Mouse (Mus musculus) lung, embryonic 15.5 days (tissue): ENCODE measurements around the gene Trim50. TPM values are rescaled to one million over a fixed set of nuclear protein-coding genes. Genes with fewer than 3 reads are reported as not detected.

Source experiments
- ATAC-seq: fragments of 200-750 bp; cut with Nextera tagmentation; 2 replicates; pipeline ENCODE4 v1.8.0; 2017; ENCODE audit warnings: moderate number of reproducible peaks, borderline replicate concordance; ENCODE audit not compliant: low FRiP score, low TSS enrichment; ENCODE audit errors: extremely low read depth
- H3K27ac ChIP-seq: fragments of 300-500 bp; sonication (generic); 2 replicates; pipeline ENCODE4 v1.5.1; 2015; ENCODE audit warnings: moderate library complexity, mild to moderate bottlenecking, inconsistent platforms
- H3K27me3 ChIP-seq: fragments of 300-500 bp; sonication (generic); 2 replicates; pipeline ENCODE4 v1.6.1; 2015; ENCODE audit warnings: inconsistent platforms
- H3K36me3 ChIP-seq: fragments of 300-500 bp; sonication (generic); 2 replicates; pipeline ENCODE4 v1.6.1; 2015; ENCODE audit warnings: inconsistent platforms
- H3K4me1 ChIP-seq: fragments of 300-500 bp; sonication (generic); 2 replicates; pipeline ENCODE4 v1.6.1; 2015; ENCODE audit warnings: inconsistent platforms
- H3K4me2 ChIP-seq: fragments of 300-500 bp; sonication (generic); 2 replicates; pipeline ENCODE4 v1.6.1; 2015; ENCODE audit warnings: inconsistent platforms, mild to moderate bottlenecking, moderate library complexity
- H3K4me3 ChIP-seq: fragments of 300-500 bp; sonication (generic); 2 replicates; pipeline ENCODE4 v1.5.1; 2015; ENCODE audit warnings: mild to moderate bottlenecking, inconsistent platforms
- H3K9ac ChIP-seq: fragments of 300-500 bp; sonication (generic); 2 replicates; pipeline ENCODE4 v1.6.1; 2015; ENCODE audit warnings: inconsistent platforms
- H3K9me3 ChIP-seq: fragments of 300-500 bp; sonication (generic); 2 replicates; pipeline ENCODE4 v1.6.1; 2016; ENCODE audit warnings: inconsistent platforms
- WGBS: fragments of 180-500 bp; shearing (Covaris S2); methylation state at CpG from one replicate; pipeline ENCODE4 v1.1.7; 2015; 5-methylcytosine and 5-hydroxymethylcytosine counted together
- polyA plus RNA-seq: library from polyadenylated mRNA; unstranded; fragments of >200 nt; fragmentation: Nextera tagmentation; extraction: Ambion mirVana; gene quantifications from 2 replicates; pipeline ENCODE4 v1.2.1, GENCODE M21; 2015

Gene Trim50
- polyA plus RNA-seq, 1 experiment from 2014 or later, result not detected

- Histone ChIP-seq H3K9me3 (no peaks in the 10 kb centered on the region), H3K27ac (peak within 1 kb of the TSS; percentile 91), H3K4me2 (peak within 1 kb of the TSS; percentile 79), H3K4me3 (peak within 1 kb of the TSS; percentile 98), H3K9ac (peak within 1 kb of the TSS; percentile 76), H3K36me3 (peaks cover 31% of the 10 kb centered on the region), H3K4me1 (peaks cover 15% of the 10 kb centered on the region), H3K27me3 (no peaks in the 10 kb centered on the region)
- peak; percentile 71; the same call in 1 of the 2 replicates for ATAC-seq
- under 1% methylated on average over 63 of the region's 64 CpGs for WGBS
Observed at GRCm38 (mm10) chr5:135369787-135370654, 16.9 kb downstream of the Trim50 start, which contains the start of gene Nsun5. Nsun5 (plus strand) TSS chr5:135369953.

- Histone ChIP-seq H3K27ac (no peak overlapping the region), H3K9ac (no peak overlapping the region)
- ATAC-seq, result no peak
Observed at GRCm38 (mm10) chr5:135371195-135371594, 18.1 kb downstream of the Trim50 start.

GRCm38 (mm10) chr5:135373601-135374000 is 20.5 kb downstream of the Trim50 start:
- WGBS, result 98% methylated on average over 5 of the region's 5 CpGs
- Histone ChIP-seq H3K4me2 (no peak overlapping the region), H3K4me1 (peaks cover 15% of the 10 kb centered on the region), H3K9me3 (no peaks in the 10 kb centered on the region), H3K27ac (no peak overlapping the region), H3K9ac (no peak overlapping the region), H3K36me3 (peaks cover 62% of the 10 kb centered on the region), H3K27me3 (no peaks in the 10 kb centered on the region), H3K4me3 (no peak overlapping the region)
- ATAC-seq, result no peak

More at GRCm38 (mm10) chr5:135371195-135371594, 18.1 kb downstream of the Trim50 start:
- Histone ChIP-seq H3K9me3 (no peaks in the 10 kb centered on the region), H3K4me1 (peaks cover 15% of the 10 kb centered on the region), H3K4me3 (no peak overlapping the region), H3K4me2 (no peak overlapping the region), H3K36me3 (peaks cover 43% of the 10 kb centered on the region), H3K27me3 (no peaks in the 10 kb centered on the region)
- WGBS, result 91% methylated on average over 13 of the region's 13 CpGs

DNA sequence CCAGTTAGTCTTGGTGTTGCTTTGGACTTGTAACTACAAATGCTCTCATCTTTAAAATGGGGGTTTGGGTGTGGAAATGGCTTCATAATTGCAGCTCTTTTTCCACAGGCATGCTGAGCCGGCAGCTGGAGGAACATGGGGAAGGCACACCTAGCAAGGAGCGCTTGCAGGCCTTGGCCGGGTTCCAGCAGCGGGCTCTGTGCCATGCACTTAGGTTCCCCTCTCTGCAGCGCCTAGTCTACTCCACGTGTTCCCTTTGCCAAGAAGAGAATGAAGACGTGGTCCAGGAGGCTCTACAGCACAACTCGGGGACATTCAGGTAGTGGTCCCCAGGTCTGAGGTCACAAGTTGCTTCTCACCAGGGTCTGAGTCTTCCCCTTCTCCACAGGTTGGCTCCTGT is 22.1 kb downstream of the Trim50 start:
- no peak overlapping the region for H3K27ac ChIP-seq
- no peak overlapping the region for H3K4me2 ChIP-seq
- H3K27me3 ChIP-seq, result no peaks in the 10 kb centered on the region
- H3K9me3 ChIP-seq, result no peaks in the 10 kb centered on the region
- 50% methylated on average over 8 of the region's 8 CpGs for WGBS
- H3K4me1 ChIP-seq, result peaks cover 7% of the 10 kb centered on the region
- ATAC-seq, result 0 out of 2 replicates have a peak, but pooled peaks have one; percentile 17
- no peak overlapping the region for H3K4me3 ChIP-seq
- H3K36me3 ChIP-seq, result peaks cover 78% of the 10 kb centered on the region
- H3K9ac ChIP-seq, result no peak overlapping the region

- Histone ChIP-seq H3K9me3 (no peaks in the 10 kb centered on the region), H3K27me3 (no peaks in the 10 kb centered on the region), H3K9ac (no peak overlapping the region), H3K27ac (no peak overlapping the region), H3K36me3 (peaks cover 90% of the 10 kb centered on the region), H3K4me3 (no peak overlapping the region), H3K4me1 (no peaks in the 10 kb centered on the region; the same call in 1 of the 2 replicates), H3K4me2 (no peak overlapping the region)
- ATAC-seq, result no peak
- WGBS, result 47% methylated on average over 2 of the region's 2 CpGs
Observed at GRCm38 (mm10) chr5:135376341-135376740, 23.2 kb downstream of the Trim50 start.

GRCm38 (mm10) chr5:135380681-135381080 is 27.6 kb downstream of the Trim50 start:
- Histone ChIP-seq H3K36me3 (peaks cover 94% of the 10 kb centered on the region), H3K9ac (no peak overlapping the region), H3K4me3 (no peak overlapping the region), H3K27ac (no peak overlapping the region), H3K4me2 (no peak overlapping the region), H3K27me3 (no peaks in the 10 kb centered on the region), H3K9me3 (no peaks in the 10 kb centered on the region), H3K4me1 (no peaks in the 10 kb centered on the region)
- WGBS, result 93% methylated on average over 4 of the region's 4 CpGs
- no peak for ATAC-seq

DNA sequence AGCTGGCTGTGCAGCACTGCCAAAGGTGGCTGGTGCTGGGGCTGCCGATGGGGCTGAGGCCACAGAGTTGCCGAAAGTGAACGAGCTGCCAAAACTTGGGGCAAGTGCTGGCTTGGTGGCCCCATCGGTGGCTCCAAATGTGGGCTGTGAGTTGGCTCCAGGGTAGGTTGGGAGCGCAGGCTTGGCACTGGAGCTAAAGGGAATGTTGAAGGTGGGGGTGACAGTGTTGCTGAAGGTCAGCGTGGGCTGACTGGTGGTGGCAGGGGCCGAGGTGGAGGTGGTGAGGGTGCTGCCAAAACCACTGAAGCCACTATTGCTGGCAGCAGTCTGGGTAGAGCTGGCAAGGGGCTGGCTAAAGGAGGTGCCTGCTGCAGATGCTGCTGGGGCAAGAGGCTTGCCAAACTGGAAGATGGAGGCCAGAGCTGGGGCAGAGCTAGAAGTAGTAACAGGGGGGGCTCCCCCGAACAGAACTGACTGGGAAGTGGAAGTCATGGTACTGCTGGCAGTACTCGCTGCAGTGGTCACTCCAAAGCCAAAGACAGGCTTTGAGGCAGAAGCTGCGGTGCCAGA is 28.3 kb downstream of the Trim50 start:
- H3K4me2 ChIP-seq, result no peak overlapping the region

GRCm38 (mm10) chr5:135382746-135383145 is 29.7 kb downstream of the Trim50 start:
- no peaks in the 10 kb centered on the region for H3K9me3 ChIP-seq
- WGBS, result 82% methylated on average over 7 of the region's 7 CpGs
- no peaks in the 10 kb centered on the region for H3K4me1 ChIP-seq
- H3K36me3 ChIP-seq, result peaks cover 95% of the 10 kb centered on the region
- H3K4me3 ChIP-seq, result no peak overlapping the region
- no peak overlapping the region for H3K4me2 ChIP-seq
- no peaks in the 10 kb centered on the region for H3K27me3 ChIP-seq
- no peak overlapping the region for H3K27ac ChIP-seq
- ATAC-seq, result no peak
- no peak overlapping the region for H3K9ac ChIP-seq

More for the DNA sequence above, 28.3 kb downstream of the Trim50 start:
- Histone ChIP-seq H3K4me3 (no peak overlapping the region), H3K36me3 (peaks cover 90% of the 10 kb centered on the region), H3K9ac (no peak overlapping the region), H3K27me3 (no peaks in the 10 kb centered on the region), H3K9me3 (no peaks in the 10 kb centered on the region), H3K4me1 (no peaks in the 10 kb centered on the region), H3K27ac (no peak overlapping the region)
- 95% methylated on average over 10 of the region's 10 CpGs for WGBS
- ATAC-seq, result no peak

DNA sequence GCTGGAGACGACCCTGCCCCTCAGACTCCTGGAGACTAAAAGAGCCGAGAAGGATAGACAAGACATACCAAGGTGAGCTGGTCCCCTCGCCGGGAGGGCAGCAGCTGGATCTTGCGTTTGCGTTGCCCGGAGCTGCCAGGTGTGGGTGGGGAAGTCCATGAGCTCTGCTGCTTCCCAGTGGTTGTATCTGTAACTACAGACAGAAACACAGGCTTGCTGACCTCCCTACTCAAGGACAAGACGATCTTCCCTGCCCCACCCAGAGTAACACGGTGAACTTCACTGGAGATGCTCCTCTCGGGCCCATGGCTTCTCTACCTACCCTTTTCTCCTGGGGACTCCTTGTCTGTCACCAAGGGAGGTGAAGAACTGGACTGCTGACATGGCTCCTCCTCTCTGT is 30.7 kb downstream of the Trim50 start:
- WGBS, result 81% methylated on average over 10 of the region's 10 CpGs
- ATAC-seq, result no peak
- H3K9ac ChIP-seq, result no peak overlapping the region

DNA sequence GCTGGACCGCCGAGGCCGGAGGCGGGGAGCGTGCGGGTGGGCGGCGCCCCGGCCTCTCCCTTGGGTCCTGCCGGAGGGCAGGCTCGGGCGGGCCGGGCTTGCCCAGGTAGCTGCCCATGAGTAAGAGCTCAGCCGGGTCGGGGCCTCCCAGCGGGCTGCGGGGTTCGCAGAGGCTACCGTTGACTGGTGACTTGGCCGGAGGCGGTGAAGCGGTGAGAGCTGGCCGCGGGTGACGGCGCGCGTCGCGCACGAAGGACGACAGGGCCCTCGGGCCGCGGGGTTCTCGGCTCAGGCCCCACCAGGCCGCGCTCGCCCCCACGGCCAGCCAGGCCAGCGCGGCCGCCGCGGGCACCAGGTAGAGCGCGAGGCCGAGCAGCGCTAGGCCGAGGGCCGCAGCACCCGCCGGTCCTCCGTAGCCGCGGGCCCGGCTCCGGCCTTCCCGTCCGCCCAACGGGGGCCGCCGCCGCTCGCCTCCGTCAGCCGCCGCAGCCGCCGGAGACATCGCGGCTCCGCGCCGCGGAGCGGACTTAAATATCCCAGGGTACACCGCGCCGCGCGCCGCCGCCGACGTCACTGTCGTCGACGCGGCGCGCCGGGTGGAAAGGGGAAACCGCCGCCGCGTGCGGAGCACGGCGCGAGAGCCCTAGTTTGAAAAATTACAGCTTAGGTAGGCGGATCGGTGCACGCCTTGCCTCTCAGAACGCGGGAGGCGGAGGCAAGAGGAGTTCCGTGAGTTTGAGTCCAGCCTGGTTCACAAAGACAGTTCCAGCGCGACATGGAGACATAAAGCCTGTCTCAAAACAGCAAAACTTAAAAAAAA is 41.1 kb downstream of the Trim50 start, which contains the start of gene Pom121:
TSS of gene Pom121 (minus strand) at position 543 of the 820 bp plus-strand sequence.
- H3K4me1 ChIP-seq, result peaks cover 16% of the 10 kb centered on the region
- no peaks in the 10 kb centered on the region for H3K27me3 ChIP-seq
- H3K4me2 ChIP-seq, result peak within 1 kb of the TSS; percentile 73
- ATAC-seq, result peak; percentile 91
- WGBS, result under 1% methylated on average over 85 of the region's 110 CpGs
- peak within 1 kb of the TSS; percentile 75 for H3K4me3 ChIP-seq
- H3K9me3 ChIP-seq, result no peaks in the 10 kb centered on the region
- H3K27ac ChIP-seq, result peak within 1 kb of the TSS; percentile 87
- H3K36me3 ChIP-seq, result peaks cover 28% of the 10 kb centered on the region
- H3K9ac ChIP-seq, result peak within 1 kb of the TSS; percentile 85

More for the DNA sequence above, 30.7 kb downstream of the Trim50 start:
- no peak overlapping the region for H3K27ac ChIP-seq
- H3K9me3 ChIP-seq, result no peaks in the 10 kb centered on the region
- no peak overlapping the region for H3K4me2 ChIP-seq
- H3K27me3 ChIP-seq, result no peaks in the 10 kb centered on the region
- no peaks in the 10 kb centered on the region for H3K4me1 ChIP-seq
- no peak overlapping the region for H3K4me3 ChIP-seq
- H3K36me3 ChIP-seq, result peaks cover 94% of the 10 kb centered on the region

DNA sequence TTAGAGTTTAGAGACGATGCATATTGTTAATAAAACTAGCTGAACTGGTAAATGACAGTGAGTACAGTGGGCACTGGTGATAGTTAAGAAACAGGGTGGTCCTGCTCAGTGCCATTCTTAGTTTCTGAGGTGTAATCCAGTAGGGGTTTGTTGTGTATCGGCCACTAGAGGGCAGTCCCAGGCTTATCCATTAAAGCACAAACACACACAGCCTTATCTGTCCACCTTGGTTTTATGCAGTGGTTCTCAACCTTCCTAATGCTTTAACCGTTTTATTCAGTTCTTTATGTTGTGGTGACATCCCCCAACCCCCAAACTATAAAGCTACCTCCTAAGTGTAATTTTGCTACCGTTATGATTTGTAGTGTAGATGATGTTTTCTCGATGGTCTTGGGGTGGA is 42.7 kb downstream of the Trim50 start:
- H3K9me3 ChIP-seq, result no peaks in the 10 kb centered on the region
- ATAC-seq, result no peak
- no peak overlapping the region for H3K4me2 ChIP-seq
- no peak overlapping the region for H3K27ac ChIP-seq
- WGBS, result 42% methylated on average over 5 of the region's 5 CpGs
- H3K4me3 ChIP-seq, result no peak overlapping the region
- H3K27me3 ChIP-seq, result no peaks in the 10 kb centered on the region
- peaks cover 15% of the 10 kb centered on the region for H3K36me3 ChIP-seq
- H3K4me1 ChIP-seq, result peaks cover 16% of the 10 kb centered on the region
- H3K9ac ChIP-seq, result no peak overlapping the region
